Mouse (Mus musculus) liver, postnatal 0 days (tissue): Measurements from ENCODE around the gene Phf12. TPM values are rescaled to one million over a fixed set of nuclear protein-coding genes. Genes with fewer than 3 reads are reported as not detected.

Experiments
- ATAC-seq: fragments of 200-750 bp; cut with Nextera tagmentation; 2 replicates; pipeline ENCODE4 v1.8.0; 2017; ENCODE audit warnings: mild to moderate bottlenecking, moderate library complexity
- DNase-seq: peaks from one replicate; pipeline ENCODE4 v3.0.0-alpha.2; 2016
- H3K27ac ChIP-seq: fragments of 300-500 bp; sonication (generic); 2 replicates; pipeline ENCODE4 v1.5.1; 2014; ENCODE audit warnings: antibody characterized with exemption, moderate library complexity, mild to moderate bottlenecking, low read depth
- H3K27me3 ChIP-seq: fragments of 300-500 bp; sonication (generic); 2 replicates; pipeline ENCODE4 v1.6.1; 2014; ENCODE audit warnings: low read length, control low read depth, mixed read lengths; ENCODE audit not compliant: insufficient read depth
- H3K36me3 ChIP-seq: fragments of 300-500 bp; sonication (generic); replicated peaks from 2 replicates; pipeline ENCODE4 v1.6.1; 2014; ENCODE audit warnings: mild to moderate bottlenecking, control low read depth, low read length, moderate library complexity, mixed read lengths; ENCODE audit not compliant: insufficient read depth
- H3K4me1 ChIP-seq: fragments of 300-500 bp; sonication (generic); 2 replicates; pipeline ENCODE4 v1.6.1; 2014; ENCODE audit warnings: antibody characterized with exemption, mild to moderate bottlenecking, control low read depth; ENCODE audit not compliant: insufficient read depth
- H3K4me2 ChIP-seq: fragments of 300-500 bp; sonication (generic); 2 replicates; pipeline ENCODE4 v1.6.1; 2014; ENCODE audit warnings: low read depth, mild to moderate bottlenecking, low read length, moderate library complexity, mixed read lengths
- H3K4me3 ChIP-seq: fragments of 300-500 bp; sonication (generic); 2 replicates; pipeline ENCODE4 v1.5.1; 2014; ENCODE audit warnings: low read depth, low read length
- H3K9ac ChIP-seq: fragments of 300-500 bp; sonication (generic); replicated peaks from 2 replicates; pipeline ENCODE4 v1.6.1; 2014; ENCODE audit warnings: mild to moderate bottlenecking, moderate library complexity
- H3K9me3 ChIP-seq: fragments of 300-500 bp; sonication (generic); 2 replicates; pipeline ENCODE4 v1.6.1; 2016; ENCODE audit warnings: mild to moderate bottlenecking, control low read depth, low read length, mixed read lengths
- CTCF ChIP-seq: sonication (generic); IDR thresholded peaks from 2 replicates; pipeline ENCODE4 v1.5.1; 2016; ENCODE audit warnings: antibody characterized with exemption, low read depth
- EP300 ChIP-seq: IDR thresholded peaks from 2 replicates; pipeline ENCODE4 v1.6.1; 2016; ENCODE audit warnings: antibody characterized with exemption, low read depth, mild to moderate bottlenecking
- WGBS: fragments of 180-500 bp; shearing (Covaris S2); extraction: QIAGEN DNeasy Blood & Tissue Kit; methylation state at CpG from one replicate; pipeline ENCODE4 v1.1.7; 2014; ENCODE audit not compliant: insufficient replicate concordance; 5-methylcytosine and 5-hydroxymethylcytosine counted together
- polyA plus RNA-seq: library from polyadenylated mRNA; unstranded; fragments of >200 nt; fragmentation: Nextera tagmentation; extraction: Ambion mirVana; gene quantifications from 2 replicates; pipeline ENCODE4 v1.2.1, GENCODE M21; 2015

The Phf12 gene
- polyA plus RNA-seq, 1 experiment from 2014 or later, result 5.1 TPM

GRCm38 (mm10) chr11:77983937-77984835 is 1.6 kb downstream of the Phf12 start:
- no peak for TF ChIP-seq CTCF
- no peak for TF ChIP-seq EP300
- peak; percentile 82 for DNase-seq
- H3K4me2 ChIP-seq, result peak overlapping the region; percentile 88
- H3K27ac ChIP-seq, result peak overlapping the region; percentile 94
- under 1% methylated on average over 47 of the region's 63 CpGs for WGBS
- peaks cover 12% of the 10 kb centered on the region; the same call in 1 of the 2 replicates for H3K4me1 ChIP-seq
- peak overlapping the region; percentile 93 for H3K4me3 ChIP-seq
- no peak for ATAC-seq
- no peaks in the 10 kb centered on the region for H3K9me3 ChIP-seq
- H3K36me3 ChIP-seq, result peaks cover 21% of the 10 kb centered on the region
- H3K27me3 ChIP-seq, result no peaks in the 10 kb centered on the region
- peak overlapping the region; percentile 96 for H3K9ac ChIP-seq

DNA sequence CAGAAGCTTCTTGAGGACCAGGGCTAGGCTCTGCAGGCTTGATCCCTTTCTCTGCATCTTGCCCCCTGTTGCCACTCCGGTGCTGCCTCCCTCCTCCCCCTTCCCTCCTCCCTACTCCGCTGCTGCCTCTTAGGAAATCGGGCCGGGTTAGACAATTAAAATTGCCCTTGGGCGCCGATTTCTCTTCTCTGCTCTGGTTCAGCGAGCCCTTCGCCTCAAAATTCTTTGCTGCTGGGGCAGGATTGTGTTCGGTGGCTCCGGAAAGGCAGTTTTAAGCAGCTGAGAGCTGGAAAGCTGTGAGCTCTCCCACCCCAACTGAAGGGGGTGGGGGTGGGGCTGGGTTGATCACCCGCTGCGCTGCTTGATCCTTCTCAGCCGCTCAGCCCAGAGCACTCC is 2.3 kb downstream of the Phf12 start:
- H3K4me1 ChIP-seq, result peaks cover 12% of the 10 kb centered on the region; the same call in 1 of the 2 replicates
- peak overlapping the region; percentile 96 for H3K9ac ChIP-seq
- peaks cover 25% of the 10 kb centered on the region for H3K36me3 ChIP-seq
- peak overlapping the region; percentile 93 for H3K4me3 ChIP-seq
- H3K27ac ChIP-seq, result peak overlapping the region; percentile 94
- H3K4me2 ChIP-seq, result peak overlapping the region; percentile 88
- ATAC-seq (no peak), DNase-seq (peak; percentile 67)
- no peaks in the 10 kb centered on the region for H3K27me3 ChIP-seq
- WGBS, result under 1% methylated on average over 13 of the region's 13 CpGs
- H3K9me3 ChIP-seq, result no peaks in the 10 kb centered on the region
- TF ChIP-seq EP300 (no peak), CTCF (no peak)

GRCm38 (mm10) chr11:77985541-77986065 is 3.0 kb downstream of the Phf12 start:
- H3K9me3 ChIP-seq, result no peaks in the 10 kb centered on the region
- no peak overlapping the region for H3K9ac ChIP-seq
- peak overlapping the region; percentile 88 for H3K4me2 ChIP-seq
- no peak overlapping the region for H3K27ac ChIP-seq
- H3K4me3 ChIP-seq, result peak overlapping the region; percentile 93
- H3K36me3 ChIP-seq, result peaks cover 30% of the 10 kb centered on the region
- no peak for TF ChIP-seq CTCF
- no peak for TF ChIP-seq EP300
- H3K4me1 ChIP-seq, result peaks cover 9% of the 10 kb centered on the region; the same call in 1 of the 2 replicates
- H3K27me3 ChIP-seq, result no peaks in the 10 kb centered on the region
- ATAC-seq, result no peak
- 69% methylated on average over 3 of the region's 3 CpGs for WGBS
- no peak for DNase-seq

DNA sequence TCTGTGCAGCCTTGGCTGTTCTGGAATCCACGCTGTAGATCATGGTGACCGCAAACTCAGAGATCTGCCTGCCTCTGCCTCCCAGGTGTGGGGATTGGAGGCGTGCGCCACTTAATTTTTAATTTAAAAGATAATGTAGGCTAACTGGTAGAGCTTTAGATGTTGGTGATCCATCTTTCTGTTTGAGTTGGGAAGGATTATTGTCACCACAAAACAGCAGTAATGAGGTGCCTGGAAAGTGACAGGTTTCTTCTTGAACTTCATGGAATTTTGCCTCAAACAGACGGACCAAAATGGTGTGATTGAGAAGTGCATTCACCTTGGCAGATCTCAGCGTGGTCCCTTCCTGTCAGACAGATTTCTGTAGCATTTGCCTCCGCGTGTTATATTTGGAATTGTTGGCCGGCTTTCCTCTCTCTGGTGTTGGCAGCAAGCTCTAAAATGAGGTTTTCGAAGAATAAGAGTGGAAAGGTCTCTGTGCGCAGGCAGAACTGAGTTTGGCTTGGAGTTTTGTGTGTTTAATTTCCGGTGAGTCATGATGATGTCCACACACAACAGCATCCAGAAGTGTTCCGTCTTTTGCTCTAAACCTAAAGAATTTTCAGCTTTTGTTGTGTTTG is 6.6 kb downstream of the Phf12 start:
- ATAC-seq (no peak), DNase-seq (no peak)
- H3K4me3 ChIP-seq, result no peak overlapping the region
- no peak overlapping the region for H3K9ac ChIP-seq
- H3K4me2 ChIP-seq, result no peak overlapping the region
- TF ChIP-seq CTCF (no peak), EP300 (no peak)
- H3K27ac ChIP-seq, result no peak overlapping the region
- H3K36me3 ChIP-seq, result peaks cover 35% of the 10 kb centered on the region
- no peaks in the 10 kb centered on the region for H3K27me3 ChIP-seq
- no peaks in the 10 kb centered on the region for H3K9me3 ChIP-seq
- 91% methylated on average over 13 of the region's 13 CpGs for WGBS
- H3K4me1 ChIP-seq, result 0 out of 2 replicates have a peak, but pooled peaks cover 6% of the 10 kb centered on the region

GRCm38 (mm10) chr11:77995556-77995955 is 13.0 kb downstream of the Phf12 start:
- Histone ChIP-seq H3K9ac (no peak overlapping the region), H3K27me3 (no peaks in the 10 kb centered on the region), H3K4me3 (no peak overlapping the region), H3K9me3 (no peaks in the 10 kb centered on the region), H3K4me1 (no peaks in the 10 kb centered on the region), H3K27ac (no peak overlapping the region), H3K36me3 (peaks cover 26% of the 10 kb centered on the region; the same call in 1 of the 2 replicates), H3K4me2 (no peak overlapping the region)
- ATAC-seq (no peak), DNase-seq (no peak)
- no peak for TF ChIP-seq EP300
- WGBS, result 54% methylated on average over 1 of the region's 1 CpGs

- H3K9ac ChIP-seq, result no peak overlapping the region
- no peaks in the 10 kb centered on the region for H3K9me3 ChIP-seq
- ATAC-seq (no peak), DNase-seq (no peak)
- peaks cover 62% of the 10 kb centered on the region for H3K36me3 ChIP-seq
- H3K4me2 ChIP-seq, result no peak overlapping the region
- no peak overlapping the region for H3K4me3 ChIP-seq
- WGBS, result 91% methylated on average over 5 of the region's 5 CpGs
- TF ChIP-seq CTCF (no peak), EP300 (no peak)
- no peak overlapping the region for H3K27ac ChIP-seq
- H3K4me1 ChIP-seq, result no peaks in the 10 kb centered on the region
- H3K27me3 ChIP-seq, result no peaks in the 10 kb centered on the region
These were observed 23.9 kb downstream of the Phf12 start for GRCm38 (mm10) chr11:78006446-78006845.
